Mouse (Mus musculus): ENCODE data around the gene Larp4b. TPM values are rescaled to one million over a fixed set of nuclear protein-coding genes. Genes with fewer than 3 reads are reported as not detected.
A peak's percentile ranks its signal among the peaks of the same experiment; 100 is the strongest.

Gene Larp4b
- total RNA-seq, 2 experiments from 2014 or later = 68.8 to 73.1 TPM

GRCm38 (mm10) chr13:9180221-9180620 is 86.5 kb downstream of the Larp4b start:
- DNase-seq = no peak

DNA sequence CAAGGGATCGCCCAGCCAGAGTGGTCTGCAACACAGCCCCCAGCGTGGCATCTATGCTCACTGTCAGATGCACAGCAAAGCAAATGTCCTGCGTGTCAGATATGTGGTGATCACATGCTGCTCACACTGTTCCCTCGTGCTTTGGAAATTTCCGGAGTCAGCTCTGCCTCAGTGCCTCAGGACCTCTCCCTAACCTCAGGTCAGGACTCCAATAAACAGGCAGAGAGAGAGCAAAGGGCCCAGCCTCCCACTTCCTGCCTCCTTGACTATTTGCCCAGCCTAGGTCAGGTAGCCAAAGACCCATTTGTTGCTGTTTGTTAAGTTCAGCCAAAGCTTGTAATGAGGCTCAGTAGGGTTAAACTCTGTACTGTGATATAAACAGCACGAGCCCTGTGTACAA is 87.4 kb downstream of the Larp4b start:
- DNase-seq = no peak

- DNase-seq = peak; percentile 72 to 80
Measured at GRCm38 (mm10) chr13:9181666-9182264, 88.1 kb downstream of the Larp4b start.

GRCm38 (mm10) chr13:9184281-9184680 is 90.6 kb downstream of the Larp4b start:
- DNase-seq = no peak

DNA sequence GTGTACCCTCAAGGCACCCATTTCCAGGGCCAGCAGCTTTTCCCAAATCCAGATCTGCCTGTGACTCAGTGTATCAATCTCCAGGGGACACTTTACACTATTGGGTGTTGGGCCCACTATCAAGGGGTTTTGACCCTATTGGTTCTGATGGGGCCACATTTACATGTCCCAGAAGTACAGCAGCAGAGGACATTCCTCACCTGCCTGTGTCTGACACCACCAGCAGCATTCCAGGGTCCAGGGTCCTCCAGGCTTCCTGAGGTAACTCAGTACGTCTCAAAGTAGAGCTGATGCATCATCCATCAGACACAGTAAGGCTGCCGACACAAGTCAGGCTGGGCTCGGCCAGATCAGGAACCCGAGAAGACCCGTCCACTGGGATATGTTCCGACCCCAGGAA is 91.0 kb downstream of the Larp4b start:
- DNase-seq = no peak

DNA sequence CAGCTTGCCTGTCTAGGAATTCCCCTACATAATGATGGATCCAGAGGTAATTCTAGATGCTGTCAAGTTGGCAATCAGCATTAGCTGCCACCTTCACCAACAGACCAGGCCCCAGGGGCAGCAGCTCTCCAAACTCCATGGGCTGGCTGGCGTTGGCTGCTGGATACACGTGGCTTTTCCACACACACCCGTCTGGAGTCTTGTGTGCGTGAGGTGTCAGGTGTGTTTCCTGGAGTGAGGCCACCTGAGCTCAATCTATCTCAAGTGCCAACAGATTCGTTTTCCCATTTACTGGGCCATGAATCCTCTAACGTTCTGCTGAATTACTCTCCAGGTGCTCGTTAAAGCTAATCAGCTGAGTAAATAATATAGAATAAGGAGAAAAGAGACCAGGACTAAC is 93.5 kb downstream of the Larp4b start:
- no peak for DNase-seq

DNA sequence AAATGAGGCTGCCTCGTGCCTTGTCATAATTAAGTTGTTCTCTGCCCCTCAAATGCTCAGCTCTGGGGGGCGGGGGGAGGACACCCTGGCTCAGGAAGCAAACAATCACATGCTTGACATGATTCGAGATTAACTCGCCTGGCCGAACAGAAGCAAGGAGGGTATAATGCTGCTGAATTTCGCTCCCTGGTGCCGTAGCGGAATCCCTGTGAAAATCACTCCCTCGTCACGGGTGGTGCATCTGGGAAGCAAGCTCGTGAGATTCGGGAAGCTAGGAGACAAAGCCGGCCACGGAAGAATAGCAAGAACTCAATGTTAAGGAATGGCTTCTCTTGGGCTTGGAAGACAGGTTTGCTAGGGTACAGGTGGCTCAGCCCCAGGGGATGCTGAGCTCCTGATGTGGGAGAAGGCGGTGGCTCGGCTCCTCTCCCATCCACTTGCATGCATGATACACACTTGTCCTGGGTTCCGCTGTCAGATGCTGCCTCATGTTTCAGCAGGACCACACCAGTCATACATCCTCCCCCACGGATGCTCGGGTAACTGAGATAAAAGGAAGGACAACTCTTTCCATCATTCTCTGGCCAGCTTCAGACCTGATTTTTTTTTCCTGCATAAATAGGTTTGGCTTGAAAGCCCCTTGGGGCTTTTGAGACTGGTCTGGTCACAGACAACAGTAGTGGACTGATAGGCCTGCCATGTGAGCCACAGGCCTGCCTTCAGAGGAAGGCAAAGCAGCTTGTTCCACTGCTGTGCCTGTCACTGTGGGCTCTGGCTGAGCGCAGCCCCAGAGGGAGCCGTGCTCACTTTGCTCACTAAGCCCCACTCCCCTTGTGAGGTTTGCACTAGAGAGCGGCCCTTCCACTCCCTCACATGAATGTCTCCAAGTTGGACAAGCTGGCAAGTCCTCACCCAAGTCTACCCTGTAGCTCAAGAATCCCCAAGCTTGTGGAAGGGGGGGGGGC is 94.2 kb downstream of the Larp4b start:
- DNase-seq = no peak

GRCm38 (mm10) chr13:9189481-9189880 is 95.8 kb downstream of the Larp4b start:
- DNase-seq = no peak

DNA sequence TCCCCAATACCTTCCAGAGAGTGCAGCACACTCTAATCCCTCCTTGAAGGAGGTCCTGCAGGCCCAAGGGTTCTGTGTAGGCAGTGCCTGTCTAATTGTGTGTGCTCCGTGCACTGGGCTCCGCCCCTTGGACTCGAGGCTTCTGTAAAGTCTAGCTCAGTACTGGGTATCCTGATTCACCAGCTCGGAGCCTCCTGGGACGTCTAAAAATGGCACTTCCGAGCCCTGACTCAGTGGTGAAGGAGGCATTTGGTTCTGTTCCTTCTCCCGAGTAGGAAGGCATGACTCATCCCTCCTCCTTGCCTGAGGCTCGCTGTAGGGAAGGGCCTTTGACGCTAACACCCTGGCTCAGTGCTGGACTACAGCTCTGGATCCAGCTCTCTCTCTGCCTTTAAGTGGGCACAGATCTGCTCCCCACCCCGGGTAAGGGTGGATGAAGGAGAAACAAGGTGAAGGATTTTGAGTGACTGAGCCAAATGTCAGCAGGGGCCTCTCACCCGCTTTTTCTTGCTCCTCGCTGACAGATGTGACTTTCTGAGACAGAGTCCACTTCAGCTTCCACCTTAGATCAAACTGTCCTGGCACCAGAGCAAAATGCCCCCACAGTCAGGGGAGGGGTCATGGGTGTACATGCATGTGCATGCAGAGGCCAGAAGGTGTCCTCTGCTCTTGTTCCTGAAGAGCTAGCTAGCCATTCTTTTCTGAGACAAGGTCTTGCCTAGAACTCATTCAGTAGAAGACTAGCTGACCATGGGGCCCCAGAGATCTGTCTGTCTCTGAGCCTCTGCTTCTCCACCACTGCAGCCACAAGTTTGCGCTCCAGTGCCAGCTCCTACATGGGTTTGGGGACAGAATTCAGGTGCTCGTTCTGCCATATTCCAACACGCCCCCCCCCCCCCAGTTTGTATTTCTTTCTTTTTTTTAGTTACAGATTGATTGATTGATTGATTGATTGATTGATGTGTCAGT is 97.8 kb downstream of the Larp4b start:
- DNase-seq = peak; percentile 58 to 61

- DNase-seq = no peak
Measured at GRCm38 (mm10) chr13:9192797-9193330, 99.2 kb downstream of the Larp4b start.

GRCm38 (mm10) chr13:9194656-9195055 is 101.0 kb downstream of the Larp4b start:
- DNase-seq = no peak

GRCm38 (mm10) chr13:9195565-9195964 is 101.9 kb downstream of the Larp4b start:
- no peak for DNase-seq

- no peak for DNase-seq
Measured at GRCm38 (mm10) chr13:9198106-9198505, 104.4 kb downstream of the Larp4b start.

GRCm38 (mm10) chr13:9198728-9199464 is 105.2 kb downstream of the Larp4b start:
- no peak for DNase-seq

- DNase-seq = no peak
Measured at GRCm38 (mm10) chr13:9199465-9199844, 105.8 kb downstream of the Larp4b start.

- DNase-seq = no peak
Measured at GRCm38 (mm10) chr13:9222761-9223405, 129.2 kb downstream of the Larp4b start.

Other genes starting within 250 kb of the Larp4b start
- gene Wdr37, start 222.0 kb upstream of the Larp4b start, total RNA-seq (2021) = 100 to 1,000 TPM in 1 of 2 experiments, 10 to 100 TPM in 1; 95.8 to 101 TPM
- gene Idi1, start 208.4 kb upstream of the Larp4b start, total RNA-seq (2021) = 10 to 100 TPM; 35.7 to 40.8 TPM
- not detected for gene Gm9745, start 145.7 kb upstream of the Larp4b start, total RNA-seq (2021)
- not detected for gene Idi2, start 141.0 kb upstream of the Larp4b start, total RNA-seq (2021)
- gene Gtpbp4, start 97.8 kb upstream of the Larp4b start, total RNA-seq (2021) = 10 to 100 TPM; 37.2 to 41.0 TPM
- 10 to 100 TPM; 65.8 to 70.8 TPM for gene Dip2c, start 182.6 kb downstream of the Larp4b start, total RNA-seq (2021)

Measured in layer of hippocampus, postnatal 36 days (tissue).